Mouse (Mus musculus) stomach, postnatal 0 days (tissue): ENCODE results near the gene Map3k14. TPM values are rescaled to one million over a fixed set of nuclear protein-coding genes. Genes with fewer than 3 reads are reported as not detected.

ENCODE experiments used
- ATAC-seq: fragments of 200-750 bp; cut with Nextera tagmentation; 2 replicates; pipeline ENCODE4 v1.8.0; 2017; ENCODE audit not compliant: low FRiP score, low TSS enrichment
- DNase-seq: peaks from one replicate; pipeline ENCODE4 v3.0.0-alpha.2; 2016; ENCODE audit warnings: low spot score
- H3K27ac ChIP-seq: fragments of 300-500 bp; sonication (generic); replicated peaks from 2 replicates; pipeline ENCODE4 v1.5.1; 2014; ENCODE audit warnings: mild to moderate bottlenecking, control low read depth
- H3K27me3 ChIP-seq: fragments of 300-500 bp; sonication (generic); 2 replicates; pipeline ENCODE4 v1.6.1; 2014; ENCODE audit warnings: low read length; ENCODE audit not compliant: control insufficient read depth, insufficient read depth
- H3K36me3 ChIP-seq: fragments of 300-500 bp; sonication (generic); 2 replicates; pipeline ENCODE4 v1.6.1; 2014; ENCODE audit warnings: low read length, mixed read lengths; ENCODE audit not compliant: control insufficient read depth, insufficient read depth
- H3K4me1 ChIP-seq: fragments of 300-500 bp; sonication (generic); replicated peaks from 2 replicates; pipeline ENCODE4 v1.6.1; 2014; ENCODE audit warnings: antibody characterized with exemption; ENCODE audit not compliant: control insufficient read depth, insufficient read depth
- H3K4me2 ChIP-seq: fragments of 300-500 bp; sonication (generic); replicated peaks from 2 replicates; pipeline ENCODE4 v1.6.1; 2014; ENCODE audit warnings: low read depth, mild to moderate bottlenecking, control low read depth, moderate library complexity
- H3K4me3 ChIP-seq: fragments of 300-500 bp; sonication (generic); 2 replicates; pipeline ENCODE4 v1.5.1; 2014; ENCODE audit warnings: low read depth, low read length, control low read depth
- H3K9ac ChIP-seq: fragments of 300-500 bp; sonication (generic); 2 replicates; pipeline ENCODE4 v1.6.1; 2014; ENCODE audit warnings: mild to moderate bottlenecking, low read length, control low read depth, mixed read lengths
- H3K9me3 ChIP-seq: fragments of 300-500 bp; sonication (generic); 2 replicates; pipeline ENCODE4 v1.6.1; 2016; ENCODE audit warnings: low read length; ENCODE audit not compliant: control insufficient read depth
- CTCF ChIP-seq: IDR thresholded peaks from 2 replicates; pipeline ENCODE4 v1.5.1; 2016; ENCODE audit warnings: antibody characterized with exemption, low read depth, mild to moderate bottlenecking, moderate library complexity
- EP300 ChIP-seq: optimal IDR thresholded peaks from 2 replicates; pipeline ENCODE3; 2016; ENCODE audit warnings: antibody characterized with exemption
- WGBS: fragments of 180-500 bp; shearing (Covaris S2); extraction: QIAGEN DNeasy Blood & Tissue Kit; methylation state at CpG from one replicate; pipeline ENCODE4 v1.1.7; 2014; 5-methylcytosine and 5-hydroxymethylcytosine counted together
- polyA plus RNA-seq: library from polyadenylated mRNA; unstranded; fragments of >200 nt; fragmentation: Nextera tagmentation; extraction: Ambion mirVana; gene quantifications from 2 replicates; pipeline ENCODE4 v1.2.1, GENCODE M21; 2015

Gene Map3k14
- polyA plus RNA-seq, 1 experiment from 2014 or later = 1.6 TPM

- no peaks in the 10 kb centered on the region for H3K27me3 ChIP-seq
- no peak overlapping the region for H3K9ac ChIP-seq
- no peak for ATAC-seq
- H3K4me3 ChIP-seq = no peak overlapping the region
- no peak for DNase-seq
- peaks cover 7% of the 10 kb centered on the region for H3K4me1 ChIP-seq
- 68% methylated on average over 4 of the region's 4 CpGs for WGBS
- H3K4me2 ChIP-seq = no peak overlapping the region
- no peaks in the 10 kb centered on the region for H3K36me3 ChIP-seq
- no peaks in the 10 kb centered on the region for H3K9me3 ChIP-seq
- TF ChIP-seq EP300 (no peak), CTCF (no peak)
- H3K27ac ChIP-seq = no peak overlapping the region
Observed at GRCm38 (mm10) chr11:103257938-103258481, 9.3 kb downstream of the Map3k14 start.

- no peak for ATAC-seq
- no peaks in the 10 kb centered on the region for H3K27me3 ChIP-seq
Observed at GRCm38 (mm10) chr11:103253605-103254004, 13.7 kb downstream of the Map3k14 start.

GRCm38 (mm10) chr11:103252380-103252779, 14.9 kb downstream of the Map3k14 start:
- H3K9ac ChIP-seq = no peak overlapping the region
- H3K9me3 ChIP-seq = no peaks in the 10 kb centered on the region
- H3K27me3 ChIP-seq = no peaks in the 10 kb centered on the region
- TF ChIP-seq CTCF (no peak), EP300 (no peak)
- H3K4me1 ChIP-seq = peaks cover 2% of the 10 kb centered on the region
- H3K27ac ChIP-seq = no peak overlapping the region
- no peaks in the 10 kb centered on the region for H3K36me3 ChIP-seq
- ATAC-seq (no peak; the same call in 1 of the 2 replicates), DNase-seq (no peak)
- H3K4me2 ChIP-seq = no peak overlapping the region
- 85% methylated on average over 5 of the region's 5 CpGs for WGBS
- H3K4me3 ChIP-seq = no peak overlapping the region

More at GRCm38 (mm10) chr11:103253605-103254004, 13.7 kb downstream of the Map3k14 start:
- WGBS = 87% methylated on average over 5 of the region's 5 CpGs
- no peak for DNase-seq
- no peak for TF ChIP-seq EP300
- no peak for TF ChIP-seq CTCF
- H3K9ac ChIP-seq = no peak overlapping the region
- no peak overlapping the region for H3K4me2 ChIP-seq
- H3K4me1 ChIP-seq = no peaks in the 10 kb centered on the region
- H3K9me3 ChIP-seq = no peaks in the 10 kb centered on the region
- no peak overlapping the region for H3K4me3 ChIP-seq
- H3K36me3 ChIP-seq = no peaks in the 10 kb centered on the region
- no peak overlapping the region for H3K27ac ChIP-seq

- H3K36me3 ChIP-seq = no peaks in the 10 kb centered on the region
- peaks cover 14% of the 10 kb centered on the region for H3K4me1 ChIP-seq
- H3K27ac ChIP-seq = no peak overlapping the region
- no peak for DNase-seq
- no peak for TF ChIP-seq EP300
- H3K27me3 ChIP-seq = no peaks in the 10 kb centered on the region
- ATAC-seq = no peak
- H3K9ac ChIP-seq = no peak overlapping the region
- no peak overlapping the region for H3K4me2 ChIP-seq
- no peak overlapping the region for H3K4me3 ChIP-seq
- WGBS = 73% methylated on average over 3 of the region's 3 CpGs
- H3K9me3 ChIP-seq = no peaks in the 10 kb centered on the region
Observed at GRCm38 (mm10) chr11:103250324-103250723, 16.9 kb downstream of the Map3k14 start.

- no peaks in the 10 kb centered on the region for H3K9me3 ChIP-seq
- peaks cover 14% of the 10 kb centered on the region for H3K4me1 ChIP-seq
- H3K4me3 ChIP-seq = no peak overlapping the region
- TF ChIP-seq CTCF = no peak
- no peak for TF ChIP-seq EP300
- peak overlapping the region; percentile 49 for H3K27ac ChIP-seq
- no peak overlapping the region for H3K9ac ChIP-seq
- DNase-seq (no peak), ATAC-seq (no peak)
- H3K36me3 ChIP-seq = no peaks in the 10 kb centered on the region
- 64% methylated on average over 6 of the region's 6 CpGs for WGBS
- H3K4me2 ChIP-seq = no peak overlapping the region
- H3K27me3 ChIP-seq = no peaks in the 10 kb centered on the region
Observed at GRCm38 (mm10) chr11:103249509-103249908, 17.8 kb downstream of the Map3k14 start.

GRCm38 (mm10) chr11:103248837-103249236, 18.4 kb downstream of the Map3k14 start:
- H3K27ac ChIP-seq = peak overlapping the region; percentile 49; the same call in 1 of the 2 replicates
- no peak overlapping the region for H3K9ac ChIP-seq
- no peaks in the 10 kb centered on the region for H3K27me3 ChIP-seq
- ATAC-seq (no peak), DNase-seq (no peak)
- H3K4me1 ChIP-seq = peaks cover 14% of the 10 kb centered on the region
- WGBS = 52% methylated on average over 5 of the region's 5 CpGs
- TF ChIP-seq EP300 (no peak), CTCF (no peak)
- H3K4me3 ChIP-seq = no peak overlapping the region
- H3K36me3 ChIP-seq = no peaks in the 10 kb centered on the region
- H3K9me3 ChIP-seq = no peaks in the 10 kb centered on the region
- no peak overlapping the region for H3K4me2 ChIP-seq
